Mouse (Mus musculus) heart, adult 2 months (tissue): Measurements from ENCODE around the gene Stard3.

ENCODE experiments used
- CTCF ChIP-seq: fragments of 200-600 bp; IDR thresholded peaks from 2 replicates; pipeline ENCODE4 v1.8.1; 2022; ENCODE audit warnings: antibody characterized with exemption, mild to moderate bottlenecking, moderate library complexity
- EP300 ChIP-seq: fragments of 200-500 bp; IDR thresholded peaks from 2 replicates; pipeline ENCODE4 v1.6.1; 2011; ENCODE audit warnings: low read depth, low read length, control low read depth; ENCODE audit not compliant: insufficient read depth
- POLR2A ChIP-seq: fragments of 200-500 bp; IDR thresholded peaks from 2 replicates; pipeline ENCODE4 v1.6.1; 2011; ENCODE audit warnings: mild to moderate bottlenecking, low read depth, low read length, control low read depth; ENCODE audit not compliant: insufficient read depth

GRCm38 (mm10) chr11:98380106-98380505 lies 21.9 kb downstream of the Stard3 start:
- TF ChIP-seq CTCF (no peak), POLR2A (no peak), EP300 (peak; percentile 82)
